Mouse (Mus musculus): Measurements from ENCODE around the gene Gigyf2. TPM values are rescaled to one million over a fixed set of nuclear protein-coding genes. Genes with fewer than 3 reads are reported as not detected.

The Gigyf2 gene
- polyA plus RNA-seq, 1 experiment from 2014 or later = 61.2 TPM

DNA sequence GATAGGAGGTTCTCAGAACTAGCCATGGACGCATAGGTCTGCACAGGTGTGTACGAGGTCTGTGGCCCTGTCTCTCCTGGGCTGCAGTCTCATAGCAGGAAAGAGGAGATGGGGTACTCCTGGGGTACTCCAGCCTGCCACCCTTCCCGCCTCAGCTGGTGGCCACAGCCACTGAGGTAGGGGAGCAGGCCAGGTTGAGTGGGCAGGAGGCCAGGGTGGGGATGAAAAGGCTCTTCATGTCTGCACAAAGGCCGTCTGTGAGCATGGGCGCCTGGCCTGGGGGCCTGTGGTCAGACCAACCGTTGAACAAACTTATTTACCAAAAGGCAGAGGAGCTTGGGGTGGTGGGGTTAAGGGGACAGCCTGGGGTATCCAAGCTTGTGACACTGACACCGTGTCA is 145.1 kb downstream of the Gigyf2 start:
- Histone ChIP-seq H3K27me3 (ENCODE audit: control insufficient read depth, insufficient read depth, low read length) (peaks cover 13% of the 10 kb centered on the region; the same call in 1 of the 2 replicates), H3K9ac (replicated peaks; ENCODE audit: low read depth, low read length) (no peak overlapping the region), H3K9me3 (ENCODE audit: control insufficient read depth, low read depth, low read length) (no peaks in the 10 kb centered on the region), H3K4me3 (ENCODE audit: low read depth, low read length) (no peak overlapping the region), H3K36me3 (ENCODE audit: control insufficient read depth, insufficient read depth, low read length) (no peaks in the 10 kb centered on the region), H3K27ac (ENCODE audit: low read length) (no peak overlapping the region), H3K4me2 (replicated peaks; ENCODE audit: low read depth, low read length) (no peak overlapping the region), H3K4me1 (ENCODE audit: control insufficient read depth, insufficient read depth, low read length) (0 out of 2 replicates have a peak, but pooled peaks cover 2% of the 10 kb centered on the region)
- ATAC-seq (ENCODE audit: insufficient number of reproducible peaks, insufficient read depth, low FRiP score, low read depth) = no peak
- WGBS = 82% methylated on average over 7 of the region's 7 CpGs

DNA sequence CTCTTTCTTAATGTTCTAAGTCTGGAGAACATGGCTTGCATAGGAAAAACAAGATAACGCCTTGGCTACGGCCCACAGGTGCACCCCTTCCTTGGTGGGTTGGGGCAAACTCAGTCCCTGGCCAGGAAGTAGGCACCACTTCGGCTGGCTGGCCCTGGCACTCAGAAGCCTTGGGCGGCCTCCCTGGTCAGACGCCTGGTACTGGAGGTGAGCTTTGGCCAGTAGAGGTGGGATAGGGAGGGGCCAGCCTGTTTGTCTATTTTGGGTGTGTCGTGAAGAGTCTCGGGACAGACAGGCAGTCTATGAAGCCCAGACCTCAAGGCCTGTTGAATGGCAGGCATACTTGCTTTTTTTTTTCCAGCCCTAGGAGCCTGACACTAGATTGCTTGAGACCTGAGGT is 145.8 kb downstream of the Gigyf2 start:
- Histone ChIP-seq H3K27ac (ENCODE audit: low read length) (no peak overlapping the region), H3K4me3 (ENCODE audit: low read depth, low read length) (no peak overlapping the region), H3K4me1 (ENCODE audit: control insufficient read depth, insufficient read depth, low read length) (0 out of 2 replicates have a peak, but pooled peaks cover 2% of the 10 kb centered on the region), H3K9me3 (ENCODE audit: control insufficient read depth, low read depth, low read length) (no peaks in the 10 kb centered on the region), H3K27me3 (ENCODE audit: control insufficient read depth, insufficient read depth, low read length) (peaks cover 13% of the 10 kb centered on the region; the same call in 1 of the 2 replicates), H3K9ac (replicated peaks; ENCODE audit: low read depth, low read length) (no peak overlapping the region), H3K36me3 (ENCODE audit: control insufficient read depth, insufficient read depth, low read length) (no peaks in the 10 kb centered on the region), H3K4me2 (replicated peaks; ENCODE audit: low read depth, low read length) (no peak overlapping the region)
- no peak for ATAC-seq (ENCODE audit: insufficient number of reproducible peaks, insufficient read depth, low FRiP score, low read depth)
- 77% methylated on average over 7 of the region's 7 CpGs for WGBS

DNA sequence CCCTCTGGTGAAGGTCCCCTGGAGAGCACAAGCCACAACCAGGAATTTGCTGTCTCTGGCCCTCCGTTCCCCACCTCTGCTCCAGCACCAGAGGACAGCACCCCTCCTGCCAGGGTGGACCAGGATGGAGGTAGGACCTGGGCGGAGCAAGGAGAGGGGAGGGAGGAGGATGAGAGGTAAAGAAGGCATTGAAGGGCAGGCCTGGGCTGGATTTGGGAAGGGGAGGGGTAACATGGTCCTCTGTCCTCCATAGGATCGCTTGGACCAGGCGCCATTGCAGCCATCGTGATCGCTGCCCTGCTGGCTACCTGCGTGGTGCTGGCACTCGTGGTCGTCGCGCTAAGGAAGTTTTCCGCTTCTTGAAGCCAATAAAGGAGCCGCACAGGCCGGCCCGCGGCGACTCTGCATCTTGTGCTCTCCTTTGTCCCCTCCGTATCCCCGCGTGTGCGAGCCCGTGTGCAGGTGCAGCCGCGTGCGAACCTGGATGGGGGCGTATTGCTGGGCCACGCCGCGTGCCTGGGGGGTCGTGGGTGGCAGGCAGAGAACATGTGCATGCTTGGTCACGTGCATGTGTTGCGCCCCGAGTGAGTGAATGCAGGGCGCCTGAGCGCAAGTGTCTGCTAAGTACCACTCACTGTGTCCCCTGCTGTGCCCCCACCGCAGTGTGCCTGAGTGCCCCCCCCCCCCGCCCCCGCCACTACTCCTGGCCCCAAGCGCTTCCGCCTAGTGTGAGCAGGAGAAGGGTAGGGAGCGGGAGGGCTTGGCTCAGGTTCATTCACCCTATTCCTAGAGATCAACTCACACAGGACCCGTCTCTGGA is 148.5 kb downstream of the Gigyf2 start:
- no peaks in the 10 kb centered on the region for H3K36me3 ChIP-seq (ENCODE audit: control insufficient read depth, insufficient read depth, low read length)
- H3K4me1 ChIP-seq (ENCODE audit: control insufficient read depth, insufficient read depth, low read length) = 0 out of 2 replicates have a peak, but pooled peaks cover 2% of the 10 kb centered on the region
- H3K9ac ChIP-seq (replicated peaks; ENCODE audit: low read depth, low read length) = no peak overlapping the region
- 4% methylated on average over 41 of the region's 42 CpGs for WGBS
- no peaks in the 10 kb centered on the region for H3K9me3 ChIP-seq (ENCODE audit: control insufficient read depth, low read depth, low read length)
- H3K27me3 ChIP-seq (ENCODE audit: control insufficient read depth, insufficient read depth, low read length) = peaks cover 13% of the 10 kb centered on the region; the same call in 1 of the 2 replicates
- peak overlapping the region; percentile 40 for H3K4me2 ChIP-seq (replicated peaks; ENCODE audit: low read depth, low read length)
- ATAC-seq (ENCODE audit: insufficient number of reproducible peaks, insufficient read depth, low FRiP score, low read depth) = 0 out of 2 replicates have a peak, but pooled peaks have one; percentile 37
- peak overlapping the region; percentile 22 for H3K4me3 ChIP-seq (ENCODE audit: low read depth, low read length)
- H3K27ac ChIP-seq (ENCODE audit: low read length) = no peak overlapping the region

DNA sequence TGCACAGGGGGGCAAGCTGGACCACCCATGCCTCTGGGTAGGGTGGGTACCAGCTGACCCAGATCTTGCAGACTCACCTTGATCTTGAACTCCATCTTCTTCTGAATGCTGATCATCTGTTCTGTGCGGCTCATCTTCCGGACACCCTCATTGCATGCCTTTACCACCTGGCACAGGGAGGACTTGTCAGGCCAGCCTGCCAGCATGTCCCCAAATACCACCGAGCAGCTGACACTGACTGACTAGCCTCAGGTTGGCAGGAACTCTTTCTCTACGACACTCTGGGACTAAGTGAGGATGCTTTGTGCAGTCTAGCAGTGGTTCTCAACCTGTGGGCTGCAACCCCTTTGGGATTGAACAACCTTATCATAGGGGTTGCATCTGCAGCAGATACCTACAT is 155.7 kb downstream of the Gigyf2 start:
- no peak overlapping the region for H3K9ac ChIP-seq (replicated peaks; ENCODE audit: low read depth, low read length)
- H3K4me3 ChIP-seq (ENCODE audit: low read depth, low read length) = no peak overlapping the region
- no peak overlapping the region for H3K27ac ChIP-seq (ENCODE audit: low read length)
- no peaks in the 10 kb centered on the region for H3K9me3 ChIP-seq (ENCODE audit: control insufficient read depth, low read depth, low read length)
- no peak for ATAC-seq (ENCODE audit: insufficient number of reproducible peaks, insufficient read depth, low FRiP score, low read depth)
- WGBS = 77% methylated on average over 4 of the region's 4 CpGs
- H3K36me3 ChIP-seq (ENCODE audit: control insufficient read depth, insufficient read depth, low read length) = no peaks in the 10 kb centered on the region
- no peak overlapping the region for H3K4me2 ChIP-seq (replicated peaks; ENCODE audit: low read depth, low read length)
- H3K4me1 ChIP-seq (ENCODE audit: control insufficient read depth, insufficient read depth, low read length) = no peaks in the 10 kb centered on the region
- H3K27me3 ChIP-seq (ENCODE audit: control insufficient read depth, insufficient read depth, low read length) = no peaks in the 10 kb centered on the region

DNA sequence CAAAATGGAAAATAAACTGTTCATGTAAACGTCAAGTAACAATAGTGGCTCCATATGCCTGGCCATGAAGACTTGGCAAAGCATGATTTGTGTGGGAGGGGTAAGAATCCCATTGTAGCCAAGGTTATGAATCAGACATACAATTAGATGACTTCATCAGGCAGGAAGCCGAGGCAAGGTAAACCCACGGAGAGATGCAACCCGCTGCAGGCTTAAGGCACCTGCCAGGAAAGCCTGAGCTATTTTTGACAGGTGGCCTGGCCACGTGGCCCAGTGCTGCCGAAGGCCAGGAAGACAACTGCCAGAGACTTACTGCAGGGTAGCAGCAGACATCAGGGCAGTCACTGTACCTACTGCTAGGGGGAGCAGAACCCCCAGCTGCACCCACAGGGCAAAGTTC is 159.6 kb downstream of the Gigyf2 start:
- WGBS = 48% methylated on average over 6 of the region's 6 CpGs

DNA sequence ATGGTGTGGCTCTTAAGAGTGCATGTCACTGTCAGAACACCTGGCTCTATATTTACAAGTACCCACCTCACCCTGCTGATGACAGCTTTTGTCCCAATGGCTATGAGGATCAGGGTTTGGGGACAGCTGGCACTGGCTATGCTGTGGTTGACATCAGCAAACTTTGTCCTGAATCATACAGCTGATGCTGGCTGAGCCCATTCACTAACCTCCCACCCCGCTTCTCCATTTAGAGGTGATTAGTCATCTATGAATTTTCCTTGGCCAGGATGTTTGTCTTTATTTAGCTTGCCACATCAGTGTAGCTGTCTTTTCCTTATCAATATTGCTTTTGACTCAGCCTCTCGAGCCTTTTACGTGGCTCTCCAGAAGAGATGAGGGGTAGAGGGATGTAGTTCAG is 165.5 kb downstream of the Gigyf2 start:
- no peaks in the 10 kb centered on the region for H3K9me3 ChIP-seq (ENCODE audit: control insufficient read depth, low read depth, low read length)
- no peak overlapping the region for H3K27ac ChIP-seq (ENCODE audit: low read length)
- H3K36me3 ChIP-seq (ENCODE audit: control insufficient read depth, insufficient read depth, low read length) = no peaks in the 10 kb centered on the region
- H3K27me3 ChIP-seq (ENCODE audit: control insufficient read depth, insufficient read depth, low read length) = no peaks in the 10 kb centered on the region
- no peak for ATAC-seq (ENCODE audit: insufficient number of reproducible peaks, insufficient read depth, low FRiP score, low read depth)
- H3K9ac ChIP-seq (replicated peaks; ENCODE audit: low read depth, low read length) = no peak overlapping the region
- no peaks in the 10 kb centered on the region for H3K4me1 ChIP-seq (ENCODE audit: control insufficient read depth, insufficient read depth, low read length)
- 68% methylated on average over 3 of the region's 3 CpGs for WGBS
- no peak overlapping the region for H3K4me2 ChIP-seq (replicated peaks; ENCODE audit: low read depth, low read length)
- no peak overlapping the region for H3K4me3 ChIP-seq (ENCODE audit: low read depth, low read length)

More for the DNA sequence above, 159.6 kb downstream of the Gigyf2 start:
- H3K4me2 ChIP-seq (replicated peaks; ENCODE audit: low read depth, low read length) = no peak overlapping the region
- no peaks in the 10 kb centered on the region for H3K4me1 ChIP-seq (ENCODE audit: control insufficient read depth, insufficient read depth, low read length)
- no peaks in the 10 kb centered on the region for H3K36me3 ChIP-seq (ENCODE audit: control insufficient read depth, insufficient read depth, low read length)
- H3K4me3 ChIP-seq (ENCODE audit: low read depth, low read length) = no peak overlapping the region
- H3K27me3 ChIP-seq (ENCODE audit: control insufficient read depth, insufficient read depth, low read length) = no peaks in the 10 kb centered on the region
- no peak overlapping the region for H3K9ac ChIP-seq (replicated peaks; ENCODE audit: low read depth, low read length)
- ATAC-seq (ENCODE audit: insufficient number of reproducible peaks, insufficient read depth, low FRiP score, low read depth) = no peak
- H3K27ac ChIP-seq (ENCODE audit: low read length) = no peak overlapping the region
- no peaks in the 10 kb centered on the region for H3K9me3 ChIP-seq (ENCODE audit: control insufficient read depth, low read depth, low read length)

DNA sequence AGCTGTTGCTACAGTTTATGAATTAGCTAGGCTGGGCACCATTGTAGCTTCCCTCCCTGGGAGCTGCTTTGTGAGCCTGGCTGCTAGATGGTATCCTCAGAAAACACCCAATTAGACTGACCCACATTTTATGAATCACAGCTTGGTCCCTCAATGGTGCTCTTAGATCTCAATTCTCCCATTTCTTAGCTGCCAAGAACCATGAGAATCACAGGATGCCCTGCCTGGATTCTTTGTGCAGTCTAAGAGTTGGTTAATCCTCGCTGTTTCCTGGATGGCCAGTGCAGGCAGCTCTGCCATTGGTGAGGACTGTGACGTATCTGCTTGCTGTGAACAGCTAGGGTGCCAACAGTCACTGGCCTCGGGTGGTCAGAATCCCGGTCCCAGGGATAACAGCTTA is 166.7 kb downstream of the Gigyf2 start:
- no peak overlapping the region for H3K27ac ChIP-seq (ENCODE audit: low read length)
- H3K4me2 ChIP-seq (replicated peaks; ENCODE audit: low read depth, low read length) = no peak overlapping the region
- H3K4me3 ChIP-seq (ENCODE audit: low read depth, low read length) = no peak overlapping the region
- no peak for ATAC-seq (ENCODE audit: insufficient number of reproducible peaks, insufficient read depth, low FRiP score, low read depth)
- H3K27me3 ChIP-seq (ENCODE audit: control insufficient read depth, insufficient read depth, low read length) = no peaks in the 10 kb centered on the region
- no peaks in the 10 kb centered on the region for H3K9me3 ChIP-seq (ENCODE audit: control insufficient read depth, low read depth, low read length)
- no peaks in the 10 kb centered on the region for H3K36me3 ChIP-seq (ENCODE audit: control insufficient read depth, insufficient read depth, low read length)
- no peaks in the 10 kb centered on the region for H3K4me1 ChIP-seq (ENCODE audit: control insufficient read depth, insufficient read depth, low read length)
- WGBS = 83% methylated on average over 4 of the region's 4 CpGs
- H3K9ac ChIP-seq (replicated peaks; ENCODE audit: low read depth, low read length) = no peak overlapping the region

Measured in stomach, embryonic 14.5 days (tissue).